Mouse (Mus musculus) limb, embryonic 12.5 days (tissue): ENCODE measurements around the gene Srcap. TPM values are rescaled to one million over a fixed set of nuclear protein-coding genes. Genes with fewer than 3 reads are reported as not detected.

Experiments
- ATAC-seq: fragments of 200-750 bp; cut with Nextera tagmentation; 2 replicates; pipeline ENCODE4 v1.8.0; 2017; ENCODE audit warnings: low read depth, moderate TSS enrichment; ENCODE audit not compliant: insufficient number of reproducible peaks, insufficient read depth, low FRiP score, low TSS enrichment
- H3K27ac ChIP-seq: fragments of 300-500 bp; sonication (generic); 2 replicates; pipeline ENCODE4 v1.5.1; 2016; ENCODE audit warnings: mild to moderate bottlenecking, moderate library complexity
- H3K27me3 ChIP-seq: fragments of 300-500 bp; sonication (generic); 2 replicates; pipeline ENCODE4 v1.6.1; 2016; ENCODE audit warnings: mild to moderate bottlenecking, moderate library complexity
- H3K36me3 ChIP-seq: fragments of 300-500 bp; sonication (generic); 2 replicates; pipeline ENCODE4 v1.6.1; 2016; ENCODE audit warnings: mild to moderate bottlenecking, moderate library complexity
- H3K4me1 ChIP-seq: fragments of 300-500 bp; sonication (generic); replicated peaks from 2 replicates; pipeline ENCODE4 v1.6.1; 2016
- H3K4me2 ChIP-seq: fragments of 300-500 bp; sonication (generic); 2 replicates; pipeline ENCODE4 v1.6.1; 2016; ENCODE audit warnings: mild to moderate bottlenecking, moderate library complexity
- H3K4me3 ChIP-seq: fragments of 300-500 bp; sonication (generic); replicated peaks from 2 replicates; pipeline ENCODE4 v1.5.1; 2016; ENCODE audit warnings: mild to moderate bottlenecking
- H3K9ac ChIP-seq: fragments of 300-500 bp; sonication (generic); replicated peaks from 2 replicates; pipeline ENCODE4 v1.6.1; 2016; ENCODE audit warnings: mild to moderate bottlenecking, moderate library complexity
- H3K9me3 ChIP-seq: fragments of 300-500 bp; sonication (generic); 2 replicates; pipeline ENCODE4 v1.6.1; 2016; ENCODE audit warnings: mild to moderate bottlenecking, moderate library complexity
- WGBS: fragments of 180-500 bp; shearing (Covaris S2); methylation state at CpG from one replicate; pipeline ENCODE4 v1.1.7; 2016; 5-methylcytosine and 5-hydroxymethylcytosine counted together
- microRNA-seq: library from miRNA; unstranded; fragments of <30 nt; microRNA quantifications from one replicate; pipeline ENCODE4, GENCODE M21; 2017
- polyA plus RNA-seq: library from polyadenylated mRNA; unstranded; fragments of >200 nt; fragmentation: Nextera tagmentation; extraction: Ambion mirVana; gene quantifications from 2 replicates; pipeline ENCODE4 v1.2.1, GENCODE M21; 2016

The Srcap gene
- polyA plus RNA-seq, 1 experiment from 2014 or later = 79.4 TPM

- H3K27ac ChIP-seq = no peak overlapping the region
- no peak overlapping the region for H3K4me2 ChIP-seq
- whole genome bisulfite sequencing = 95% methylated on average over 2 of the region's 2 CpGs
- no peak overlapping the region for H3K4me3 ChIP-seq
- H3K36me3 ChIP-seq = peaks cover 95% of the 10 kb centered on the region
- no peak overlapping the region for H3K9ac ChIP-seq
- H3K27me3 ChIP-seq = no peaks in the 10 kb centered on the region
- no peak for ATAC-seq
- H3K4me1 ChIP-seq = no peaks in the 10 kb centered on the region
- H3K9me3 ChIP-seq = no peaks in the 10 kb centered on the region
Measured at GRCm38 (mm10) chr7:127602903-127603302, 91.1 kb downstream of the Srcap start.

- ATAC-seq = no peak
- Histone ChIP-seq H3K36me3 (peaks cover 95% of the 10 kb centered on the region), H3K9ac (no peak overlapping the region), H3K9me3 (no peaks in the 10 kb centered on the region), H3K4me1 (no peaks in the 10 kb centered on the region), H3K4me2 (no peak overlapping the region), H3K4me3 (no peak overlapping the region), H3K27ac (no peak overlapping the region), H3K27me3 (no peaks in the 10 kb centered on the region)
- 88% methylated on average over 10 of the region's 10 CpGs for WGBS
Measured at GRCm38 (mm10) chr7:127604256-127604655, 92.5 kb downstream of the Srcap start.

GRCm38 (mm10) chr7:127607150-127607549, 95.4 kb downstream of the Srcap start:
- no peak overlapping the region for H3K27ac ChIP-seq
- peaks cover 95% of the 10 kb centered on the region for H3K36me3 ChIP-seq
- H3K9me3 ChIP-seq = peaks cover 6% of the 10 kb centered on the region; the same call in 1 of the 2 replicates
- no peak for ATAC-seq
- 92% methylated on average over 6 of the region's 6 CpGs for WGBS
- H3K9ac ChIP-seq = no peak overlapping the region
- no peak overlapping the region for H3K4me3 ChIP-seq
- no peak overlapping the region for H3K4me2 ChIP-seq
- H3K27me3 ChIP-seq = no peaks in the 10 kb centered on the region
- H3K4me1 ChIP-seq = no peaks in the 10 kb centered on the region

Small RNA genes lying within 50 kb of the gene (microRNA-seq; reads per million reads assigned to microRNA genes)
- gene Gm47278 (not detected), gene Mir7060 (not detected)

Other genes with a start within 250 kb of the Srcap start
- gene Sephs2, start 237.9 kb upstream of the Srcap start, polyA plus RNA-seq = 89.5 and 92.3 TPM in 2 replicates
- 0.39 and 0.59 TPM in 2 replicates for gene Itgal, start 215.7 kb upstream of the Srcap start, polyA plus RNA-seq
- gene Zfp768, start 166.4 kb upstream of the Srcap start, polyA plus RNA-seq = 21.0 and 22.6 TPM in 2 replicates
- 9.2 and 10.1 TPM in 2 replicates for gene Zfp747, start 135.9 kb upstream of the Srcap start, polyA plus RNA-seq
- 5.8 and 6.7 TPM in 2 replicates for gene 9130019O22Rik, start 124.8 kb upstream of the Srcap start, polyA plus RNA-seq
- gene E430018J23Rik, start 118.4 kb upstream of the Srcap start, polyA plus RNA-seq = 6.4 and 7.0 TPM in 2 replicates
- 7.0 and 8.3 TPM in 2 replicates for gene Zfp764, start 105.2 kb upstream of the Srcap start, polyA plus RNA-seq
- 29.4 and 31.3 TPM in 2 replicates for gene Zfp688, start 89.9 kb upstream of the Srcap start, polyA plus RNA-seq
- gene Zfp689, start 62.8 kb upstream of the Srcap start, polyA plus RNA-seq = 16.8 and 17.8 TPM in 2 replicates
- gene Prr14, start 52.4 kb upstream of the Srcap start, polyA plus RNA-seq = 41.0 and 43.7 TPM in 2 replicates
- 11.7 and 13.0 TPM in 2 replicates for gene Fbrs, start 32.8 kb upstream of the Srcap start, polyA plus RNA-seq
- 15.9 and 18.0 TPM in 2 replicates for gene Gm42715, start 7.6 kb downstream of the Srcap start, polyA plus RNA-seq
- 5.3 and 8.1 TPM in 2 replicates for gene Tmem265, start 49.4 kb downstream of the Srcap start, polyA plus RNA-seq
- 40.4 and 42.2 TPM in 2 replicates for gene Phkg2, start 61.4 kb downstream of the Srcap start, polyA plus RNA-seq
- 12.1 and 13.1 TPM in 2 replicates for gene Ccdc189, start 76.6 kb downstream of the Srcap start, polyA plus RNA-seq
- 61.6 and 66.6 TPM in 2 replicates for gene Rnf40, start 76.8 kb downstream of the Srcap start, polyA plus RNA-seq
- gene Zfp629, start 103.8 kb downstream of the Srcap start, polyA plus RNA-seq = 26.1 and 30.1 TPM in 2 replicates
- gene Bcl7c, start 196.9 kb downstream of the Srcap start, polyA plus RNA-seq = 120 and 127 TPM in 2 replicates
- 29.3 and 30.0 TPM in 2 replicates for gene Ctf1, start 200.8 kb downstream of the Srcap start, polyA plus RNA-seq
- 0.36 and 0.60 TPM in 2 replicates for gene Ctf2, start 220.2 kb downstream of the Srcap start, polyA plus RNA-seq
- gene Fbxl19, start 232.6 kb downstream of the Srcap start, polyA plus RNA-seq = 9.0 and 10.5 TPM in 2 replicates